Mouse (Mus musculus) megakaryocyte, embryonic 14.5 days (primary cell): Measurements from ENCODE around the gene Klrc1. TPM values are rescaled to one million over a fixed set of nuclear protein-coding genes. Genes with fewer than 3 reads are reported as not detected.

ENCODE experiments used
- H3K27me3 ChIP-seq: replicated peaks from 2 replicates; pipeline ENCODE3; 2012; ENCODE audit warnings: inconsistent platforms
- H3K36me3 ChIP-seq: replicated peaks from 2 replicates; pipeline ENCODE3; 2012; ENCODE audit warnings: low read length, inconsistent platforms, mixed read lengths
- H3K4me1 ChIP-seq: 2 replicates; pipeline ENCODE4 v1.6.1; 2012; ENCODE audit warnings: inconsistent platforms
- H3K4me3 ChIP-seq: replicated peaks from 2 replicates; pipeline ENCODE3; 2012; ENCODE audit warnings: moderate library complexity, mild to moderate bottlenecking, inconsistent platforms
- H3K9me3 ChIP-seq: 2 replicates; pipeline ENCODE4 v1.6.1; 2012; ENCODE audit warnings: inconsistent platforms
- FLI1 ChIP-seq: IDR thresholded peaks from 2 replicates; pipeline ENCODE4 v1.6.1; 2012; ENCODE audit warnings: low read length, inconsistent platforms, mixed read lengths
- GATA1 ChIP-seq: IDR thresholded peaks from 3 replicates; pipeline ENCODE4 v1.6.1; 2012; ENCODE audit warnings: mixed read lengths, low read length, inconsistent platforms, borderline replicate concordance
- polyA plus RNA-seq: library from polyadenylated mRNA; stranded (reverse); fragments of >175 nt; gene quantifications from 2 replicates; pipeline ENCODE4 v1.2.3, GENCODE M21; 2012; ENCODE audit warnings: low replicate concordance; ENCODE audit not compliant: insufficient read depth

Klrc1 gene
- polyA plus RNA-seq, 1 experiment, result not detected

GRCm38 (mm10) chr6:129623735-129624134 is 55.0 kb downstream of the Klrc1 start, which contains the start of gene Klrk1:
Klrk1 (minus strand) TSS chr6:129623864.
- no peaks in the 10 kb centered on the region for H3K36me3 ChIP-seq
- TF ChIP-seq GATA1 (no peak), FLI1 (no peak)

More at GRCm38 (mm10) chr6:129623735-129624134, 55.0 kb downstream of the Klrc1 start, which contains the start of gene Klrk1:
- no peaks in the 10 kb centered on the region for H3K9me3 ChIP-seq
- H3K4me3 ChIP-seq, result no peak within 1 kb of the TSS
- H3K27me3 ChIP-seq, result no peaks in the 10 kb centered on the region
- H3K4me1 ChIP-seq, result no peaks in the 10 kb centered on the region

Other genes with a start within 250 kb of the Klrc1 start
- gene Clec1a, start 227.0 kb downstream of the Klrc1 start, polyA plus RNA-seq, result not detected in 2 replicates
- 0.21 TPM in 1 of 2 replicates, not detected in the other for gene Olr1, start 171.8 kb downstream of the Klrc1 start, polyA plus RNA-seq
- gene Tmem52b, start 166.4 kb downstream of the Klrc1 start, polyA plus RNA-seq, result not detected in 2 replicates
- gene Gabarapl1, start 145.8 kb downstream of the Klrc1 start, polyA plus RNA-seq, result 25.5 and 160 TPM in 2 replicates
- gene Klre1, start 101.1 kb downstream of the Klrc1 start, polyA plus RNA-seq, result 0.69 TPM in 1 of 2 replicates, not detected in the other
- not detected in 2 replicates for gene Klrd1, start 87.2 kb downstream of the Klrc1 start, polyA plus RNA-seq
- gene Klrk1, start 55.1 kb downstream of the Klrc1 start, polyA plus RNA-seq, result not detected in 2 replicates
- gene Klrc3, start 35.6 kb downstream of the Klrc1 start, polyA plus RNA-seq, result not detected in 2 replicates
- gene Klrc2, start 18.3 kb downstream of the Klrc1 start, polyA plus RNA-seq, result not detected in 2 replicates
- gene Klri1, start 38.2 kb upstream of the Klrc1 start, polyA plus RNA-seq, result not detected in 2 replicates
- gene Klri2, start 61.5 kb upstream of the Klrc1 start, polyA plus RNA-seq, result not detected in 2 replicates
- not detected in 2 replicates for gene Gm156, start 105.3 kb upstream of the Klrc1 start, polyA plus RNA-seq
- not detected in 2 replicates for gene Gm17631, start 183.7 kb upstream of the Klrc1 start, polyA plus RNA-seq
- gene Klra17, start 197.7 kb upstream of the Klrc1 start, polyA plus RNA-seq, result not detected in 2 replicates
- not detected in 2 replicates for gene Klra5, start 238.7 kb upstream of the Klrc1 start, polyA plus RNA-seq